Mouse (Mus musculus) c-Kit-positive CD71-positive TER-119-positive erythroid progenitor cells, embryonic 14.5 days (primary cell): ENCODE data around the gene Agrn.

ENCODE experiments used
- DNase-seq: peaks from one replicate; pipeline ENCODE4 v3.0.0-alpha.2; 2013; ENCODE audit warnings: low spot score

Gene Agrn

DNA sequence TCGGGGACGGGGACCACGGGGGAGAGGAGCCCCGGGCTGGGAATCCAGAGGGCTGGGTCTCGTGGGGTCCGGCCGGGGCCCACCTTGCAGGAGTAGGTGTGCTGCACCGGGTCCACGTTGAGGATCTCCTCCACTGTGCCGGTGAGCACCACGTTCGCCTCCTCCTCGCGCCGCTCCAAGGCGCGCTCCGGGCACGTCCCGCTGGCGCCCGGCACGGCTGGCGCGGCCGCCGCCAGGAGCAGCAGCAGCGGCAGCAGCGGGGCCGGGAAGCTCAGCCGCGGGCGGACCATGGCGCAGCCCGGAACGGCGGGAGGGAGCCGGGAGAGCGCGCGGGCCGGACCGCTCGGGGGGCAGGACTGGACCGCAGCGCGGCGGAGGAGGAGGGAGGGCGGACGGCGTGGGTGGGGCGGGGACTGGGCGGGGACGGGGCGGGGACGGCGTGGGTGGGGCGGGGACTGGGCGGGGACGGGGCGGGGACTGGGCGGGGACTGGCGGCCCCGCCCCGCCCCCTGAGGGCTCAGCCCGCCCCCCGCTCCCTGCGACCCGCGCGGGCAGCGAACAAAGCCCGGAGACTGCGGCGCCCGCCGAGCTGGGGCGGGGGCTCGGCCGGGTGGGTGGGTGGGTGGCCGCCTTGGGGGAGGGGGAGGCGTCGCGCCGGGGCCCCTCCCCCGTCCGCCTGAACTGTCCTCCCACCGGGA, at the start of gene Agrn:
Gene Agrn, minus strand, starts transcription at position 358 of the 698 bp plus-strand sequence.
- peak; percentile 31 for DNase-seq

DNA sequence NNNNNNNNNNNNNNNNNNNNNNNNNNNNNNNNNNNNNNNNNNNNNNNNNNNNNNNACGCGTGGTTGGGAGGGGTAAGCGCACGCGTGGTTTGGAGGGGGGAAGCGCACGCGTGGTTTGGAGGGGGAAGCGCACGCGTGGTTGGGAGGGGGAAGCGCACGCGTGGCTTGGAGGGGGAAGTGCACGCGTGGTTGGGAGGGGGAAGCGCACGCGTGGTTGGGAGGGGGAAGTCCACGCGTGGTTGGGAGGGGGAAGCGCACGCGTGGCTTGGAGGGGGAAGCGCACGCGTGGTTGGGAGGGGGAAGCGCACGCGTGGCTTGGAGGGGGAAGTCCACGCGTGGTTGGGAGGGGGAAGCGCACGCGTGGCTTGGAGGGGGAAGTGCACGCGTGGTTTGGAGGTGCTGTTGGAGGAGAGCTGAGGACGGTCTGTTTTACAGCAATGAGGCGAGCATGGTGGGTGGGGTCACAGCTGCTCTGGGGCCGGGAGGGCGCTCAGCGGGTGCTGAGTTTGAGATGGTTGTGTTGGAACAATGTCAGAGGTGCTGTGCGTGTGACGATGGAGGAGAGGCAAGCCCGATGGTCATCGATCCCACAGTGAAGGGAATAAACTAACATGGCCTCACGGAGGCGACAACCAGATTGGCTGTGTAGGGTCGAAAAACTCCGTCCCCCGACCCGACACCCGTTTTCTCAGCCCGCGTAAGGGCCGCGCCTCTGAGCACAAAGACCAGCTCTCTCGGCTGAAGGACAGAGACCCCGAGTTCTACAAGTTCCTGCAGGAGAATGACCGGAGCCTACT, 39.6 kb upstream of the Agrn start:
- no peak for DNase-seq

- DNase-seq = peak; percentile 86
Observed at GRCm38 (mm10) chr4:156235808-156236533, 38.7 kb upstream of the Agrn start, which contains the start of gene Noc2l. Noc2l (plus strand) TSS chr4:156236010.

DNA sequence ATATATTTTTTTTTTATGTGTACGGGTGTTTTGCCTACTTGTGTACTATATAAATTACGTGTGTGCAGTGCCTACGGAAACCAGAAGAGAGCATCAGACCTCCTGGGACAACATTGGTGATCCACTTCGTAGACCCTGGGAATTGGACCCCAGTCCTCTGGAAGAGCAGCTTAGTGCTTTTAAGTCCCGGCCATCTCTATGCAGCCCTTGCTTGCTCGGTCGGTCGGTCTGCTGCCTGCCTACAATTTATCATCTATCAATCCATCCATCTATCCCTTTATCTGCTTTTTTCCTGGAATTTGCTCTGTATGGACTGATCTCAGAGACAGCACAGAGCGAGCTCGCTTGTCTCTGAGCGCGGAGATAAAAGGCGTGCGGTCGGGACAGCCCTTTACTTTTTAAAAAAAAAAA, 38.1 kb upstream of the Agrn start:
- DNase-seq = no peak

- peak; percentile 56 for DNase-seq
Observed at GRCm38 (mm10) chr4:156234701-156235213, 37.5 kb upstream of the Agrn start, which contains the start of gene Plekhn1. Plekhn1 (minus strand) TSS chr4:156234857.

DNA sequence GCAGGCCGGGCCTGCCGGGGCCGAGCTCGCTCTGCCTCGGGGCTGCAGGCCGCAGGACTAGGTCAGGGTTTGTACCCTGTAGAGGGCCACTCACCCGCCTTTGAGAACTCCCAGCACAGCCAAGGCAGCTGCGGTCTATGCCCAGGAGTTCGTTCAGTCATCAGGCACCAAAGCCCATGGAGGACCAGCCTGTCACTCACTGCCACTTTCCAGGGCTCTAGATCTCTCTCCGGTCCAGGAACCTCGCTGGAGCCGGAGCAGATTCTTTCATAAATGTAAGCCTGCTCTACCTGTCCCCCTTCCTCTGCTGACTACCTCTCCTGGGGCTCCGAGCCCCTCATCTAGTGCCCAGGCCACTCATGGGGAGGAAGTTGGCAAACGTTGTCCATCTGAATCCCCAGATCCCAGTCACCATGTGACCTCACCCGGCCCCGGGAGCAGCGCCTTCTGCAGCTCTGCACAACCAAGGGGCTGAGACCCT, 36.8 kb upstream of the Agrn start:
- DNase-seq = no peak

GRCm38 (mm10) chr4:156228393-156229024, 31.2 kb upstream of the Agrn start:
- no peak for DNase-seq

- no peak for DNase-seq
Observed at GRCm38 (mm10) chr4:156227752-156228392, 30.6 kb upstream of the Agrn start.

GRCm38 (mm10) chr4:156224276-156224675, 27.0 kb upstream of the Agrn start:
- no peak for DNase-seq

DNA sequence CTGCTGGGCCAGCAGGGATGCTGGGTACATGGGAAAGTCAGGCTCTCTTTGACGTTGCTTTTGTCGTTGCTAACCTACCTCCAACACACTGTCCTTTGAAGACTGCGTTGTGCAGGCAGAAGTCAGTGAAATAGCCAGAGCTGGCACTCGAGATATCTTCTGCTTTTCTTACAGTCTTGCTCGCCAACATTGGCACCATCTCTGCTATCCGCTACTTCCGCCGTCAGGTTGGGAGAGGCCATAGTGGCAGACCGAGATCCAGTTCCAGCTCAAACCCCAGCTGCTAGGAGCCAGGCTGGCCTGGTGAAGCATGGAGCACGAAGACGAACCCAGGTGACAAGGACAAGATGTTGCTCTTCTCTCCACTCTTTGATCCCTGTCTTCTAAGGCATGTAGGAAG, 22.6 kb upstream of the Agrn start:
- no peak for DNase-seq

DNA sequence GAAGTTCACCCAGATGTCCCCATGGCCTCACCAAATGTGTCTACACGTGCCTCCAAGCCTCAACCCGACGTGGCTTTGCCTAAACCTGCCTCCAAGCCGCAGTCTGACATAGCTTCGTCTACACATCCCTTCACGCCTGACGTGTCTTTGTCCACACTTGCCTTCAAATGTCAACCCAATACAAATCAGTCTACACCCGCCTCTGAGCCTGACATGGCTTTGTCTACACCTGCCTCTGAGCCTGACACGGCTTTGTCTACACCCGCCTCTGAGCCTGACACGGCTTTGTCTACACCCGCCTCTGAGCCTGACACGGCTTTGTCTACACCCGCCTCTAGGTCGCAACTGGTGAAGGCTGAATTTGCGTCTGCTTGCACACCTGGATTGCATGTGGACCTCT, 20.6 kb upstream of the Agrn start:
- DNase-seq = no peak

- no peak for DNase-seq
Observed at GRCm38 (mm10) chr4:156217022-156217669, 19.9 kb upstream of the Agrn start.

DNA sequence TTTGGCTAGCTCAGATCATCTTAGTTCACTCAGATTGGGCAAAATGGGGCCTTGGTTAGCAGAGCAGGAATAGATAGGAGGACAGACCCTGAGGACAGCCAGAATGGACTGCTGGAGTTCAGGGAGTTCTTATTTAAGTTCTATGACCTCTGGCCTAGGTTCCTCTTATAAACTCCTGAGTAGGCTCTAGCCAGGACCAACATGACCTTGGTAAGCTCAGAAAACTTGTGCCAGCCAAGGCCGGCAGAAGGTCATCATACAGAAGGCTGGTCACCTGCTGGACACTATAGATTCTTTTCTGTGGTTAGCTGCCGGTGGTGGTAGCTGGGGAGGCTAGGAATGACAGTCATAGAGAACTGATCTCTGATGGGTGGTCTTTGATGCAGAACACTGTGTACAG, 18.9 kb upstream of the Agrn start:
- no peak for DNase-seq

GRCm38 (mm10) chr4:156215649-156216048, 18.4 kb upstream of the Agrn start, which contains the start of gene Perm1:
Perm1 (plus strand) TSS chr4:156215868.
- no peak for DNase-seq

DNA sequence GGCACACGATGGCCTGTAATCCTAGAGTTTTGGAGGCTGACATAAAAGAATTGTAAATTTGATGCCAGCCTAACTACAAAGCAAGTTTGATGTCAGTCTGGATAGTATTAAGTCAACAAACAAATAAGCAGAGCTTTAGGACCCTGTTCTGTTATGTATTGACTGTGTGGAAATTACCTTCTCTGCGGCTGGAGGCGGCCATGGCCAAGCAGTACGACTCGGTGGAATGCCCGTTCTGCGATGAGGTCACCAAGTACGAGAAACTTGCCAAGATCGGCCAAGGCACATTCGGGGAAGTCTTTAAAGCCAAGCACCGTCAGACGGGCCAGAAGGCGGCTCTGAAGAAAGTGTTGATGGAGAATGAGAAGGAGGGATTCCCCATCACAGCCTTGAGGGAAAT, 15.8 kb upstream of the Agrn start:
- DNase-seq = no peak

- DNase-seq = no peak
Observed at GRCm38 (mm10) chr4:156209963-156210635, 12.8 kb upstream of the Agrn start.

GRCm38 (mm10) chr4:156208872-156209271, 11.6 kb upstream of the Agrn start:
- no peak for DNase-seq

GRCm38 (mm10) chr4:156203413-156204131, 6.3 kb upstream of the Agrn start:
- no peak for DNase-seq

- peak; percentile 61 for DNase-seq
Observed at GRCm38 (mm10) chr4:156203001-156203412, 5.7 kb upstream of the Agrn start, which contains the start of gene AW011738. AW011738 (plus strand) TSS chr4:156203304.
